Comparison of ENCODE assay signal across 10 mouse cellular contexts in the genomic region with DNA sequence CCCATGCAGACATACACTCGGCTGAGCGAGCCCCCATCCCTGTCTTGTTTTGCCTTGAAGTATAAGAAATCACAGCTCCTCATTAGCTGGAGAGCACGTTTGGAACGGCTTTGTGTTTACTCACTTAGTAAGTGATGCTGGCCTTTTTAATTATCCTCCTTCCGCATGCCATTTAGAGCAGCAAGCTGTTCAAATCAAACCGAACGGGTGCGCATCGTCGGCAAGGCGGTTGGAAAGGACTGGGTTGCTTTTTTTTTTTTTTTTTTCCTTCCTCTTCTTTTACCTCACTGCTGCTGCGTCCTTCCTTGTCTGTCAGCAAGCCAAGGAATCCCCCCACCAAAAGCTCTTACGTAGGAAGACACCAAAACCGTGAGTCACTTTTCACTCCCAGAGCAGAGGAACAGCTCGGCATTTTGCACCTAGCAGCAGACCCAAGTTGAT.
A peak's percentile ranks its signal among the peaks of the same experiment; 100 is the strongest.
DNase-seq lines count a peak whose midpoint lies in the region; ATAC-seq and TF ChIP-seq lines count a peak whose summit lies in the region.
"Had no signal": no experiment of that assay in that cellular context is flagged by ENCODE, and none has a peak within 500 bp of the region (broad histone marks: within the 10 kb centered on the region; RNA-seq: fewer than 3 reads in every experiment).

No protein-coding gene starts in this region.

- 87% methylated on average over 15 of the region's 15 CpGs for WGBS in neural tube, embryonic 11.5 days
- WGBS in hindbrain, embryonic 14.5 days: 33% methylated on average over 15 of the region's 15 CpGs
- WGBS in midbrain, postnatal 0 days: 31% methylated on average over 15 of the region's 15 CpGs

- no peak overlapping the region for H3K4me2 ChIP-seq in neural tube, embryonic 11.5 days (ENCODE audit: low read depth)
- peak overlapping the region; percentile 56 for H3K4me2 ChIP-seq in hindbrain, embryonic 14.5 days (replicated peaks)
- H3K4me2 ChIP-seq in midbrain, postnatal 0 days (ENCODE audit: low read depth, low read length, poor library complexity, severe bottlenecking): peak overlapping the region; percentile 59
- H3K4me2 ChIP-seq: liver, embryonic 13.5 days had no signal

- no peak for ATAC-seq in neural tube, embryonic 11.5 days (ENCODE audit: insufficient read depth, low FRiP score, low TSS enrichment)
- ATAC-seq in hindbrain, embryonic 14.5 days (ENCODE audit: low FRiP score): no peak
- ATAC-seq in midbrain, postnatal 0 days (ENCODE audit: low FRiP score): no peak

- no peak for DNase-seq in neural tube, embryonic 11.5 days (ENCODE audit: low spot score)
- no peak for DNase-seq in neural tube, embryonic 10.5 days (ENCODE audit: extremely low spot score, low spot score)
- peak; percentile 65 for DNase-seq in hindbrain, embryonic 14.5 days (ENCODE audit: low spot score)
- DNase-seq in midbrain, postnatal 0 days (ENCODE audit: low spot score): peak; percentile 59
- DNase-seq in testis, postnatal 14 days (ENCODE audit: low spot score): no peak
- DNase-seq in urinary bladder, postnatal 25 days (ENCODE audit: low spot score): no peak
- no peak for DNase-seq in gastrocnemius, postnatal 10 days
- no peak for DNase-seq in kidney, postnatal 25 days
- DNase-seq: kidney, postnatal 36 days; liver, embryonic 13.5 days had no signal

- H3K9ac ChIP-seq in neural tube, embryonic 11.5 days (ENCODE audit: low read length): no peak overlapping the region
- H3K9ac ChIP-seq in hindbrain, embryonic 14.5 days: peak overlapping the region; percentile 60
- H3K9ac ChIP-seq in midbrain, postnatal 0 days (replicated peaks; ENCODE audit: low read length, poor library complexity, severe bottlenecking): peak overlapping the region; percentile 40
- H3K9ac ChIP-seq: liver, embryonic 13.5 days had no signal

- no peaks in the 10 kb centered on the region for H3K36me3 ChIP-seq in neural tube, embryonic 11.5 days (ENCODE audit: control insufficient read depth, insufficient read depth, low read length)
- H3K36me3 ChIP-seq in hindbrain, embryonic 14.5 days (replicated peaks; ENCODE audit: control insufficient read depth, insufficient read depth): no peaks in the 10 kb centered on the region
- H3K36me3 ChIP-seq in midbrain, postnatal 0 days (ENCODE audit: insufficient read depth, low read length): no peaks in the 10 kb centered on the region
- H3K36me3 ChIP-seq: liver, embryonic 13.5 days had no signal

- no peaks in the 10 kb centered on the region for H3K9me3 ChIP-seq in neural tube, embryonic 11.5 days (ENCODE audit: control insufficient read depth, low read length)
- H3K9me3 ChIP-seq in hindbrain, embryonic 14.5 days (ENCODE audit: control insufficient read depth, low read length): no peaks in the 10 kb centered on the region
- H3K9me3 ChIP-seq in midbrain, postnatal 0 days (ENCODE audit: low read length): no peaks in the 10 kb centered on the region
- H3K9me3 ChIP-seq: liver, embryonic 13.5 days had no signal

- H3K4me1 ChIP-seq in neural tube, embryonic 11.5 days (ENCODE audit: control insufficient read depth, insufficient read depth, low read length): no peaks in the 10 kb centered on the region
- H3K4me1 ChIP-seq in hindbrain, embryonic 14.5 days (replicated peaks; ENCODE audit: control insufficient read depth, insufficient read depth, low read length): peaks cover 31% of the 10 kb centered on the region; the same call in 1 of the 2 replicates
- 0 out of 2 replicates have a peak, but pooled peaks cover 3% of the 10 kb centered on the region for H3K4me1 ChIP-seq in midbrain, postnatal 0 days (ENCODE audit: insufficient read depth, low read length)
- H3K4me1 ChIP-seq: liver, embryonic 13.5 days had no signal

- no peak overlapping the region for H3K4me3 ChIP-seq in neural tube, embryonic 11.5 days (ENCODE audit: low read depth, low read length)
- peak overlapping the region; percentile 32 for H3K4me3 ChIP-seq in hindbrain, embryonic 14.5 days (replicated peaks; ENCODE audit: low read length)
- H3K4me3 ChIP-seq in midbrain, postnatal 0 days (ENCODE audit: low read depth, low read length): peak overlapping the region; percentile 39
- H3K4me3 ChIP-seq: liver, embryonic 13.5 days had no signal

- TF ChIP-seq CTCF in midbrain, postnatal 0 days (IDR thresholded peaks at IDR 0.05): no peak

- 0 out of 2 replicates have a peak overlapping the region, but pooled peaks have one; percentile 20 for H3K27ac ChIP-seq in neural tube, embryonic 11.5 days (ENCODE audit: low read depth, low read length)
- peak overlapping the region; percentile 88 for H3K27ac ChIP-seq in hindbrain, embryonic 14.5 days
- peak overlapping the region; percentile 81 for H3K27ac ChIP-seq in midbrain, postnatal 0 days (ENCODE audit: low read depth, low read length)
- H3K27ac ChIP-seq: liver, embryonic 13.5 days had no signal

- H3K27me3 ChIP-seq in neural tube, embryonic 11.5 days (ENCODE audit: control insufficient read depth, insufficient read depth, low read length): no peaks in the 10 kb centered on the region
- no peaks in the 10 kb centered on the region; the same call in 1 of the 2 replicates for H3K27me3 ChIP-seq in hindbrain, embryonic 14.5 days (ENCODE audit: control insufficient read depth, insufficient read depth, low read length)
- no peaks in the 10 kb centered on the region for H3K27me3 ChIP-seq in midbrain, postnatal 0 days (ENCODE audit: insufficient read depth, low read length)
- H3K27me3 ChIP-seq: liver, embryonic 13.5 days had no signal

Comparison
In these comparisons a context has a peak if more than half of its experiments do, and no peak if none do; other contexts are left out.
1. DNase-seq: peak in hindbrain, embryonic 14.5 days (single experiment) and midbrain, postnatal 0 days (single experiment); none in neural tube, embryonic 11.5 days (single experiment), neural tube, embryonic 10.5 days (single experiment), testis, postnatal 14 days (single experiment), urinary bladder, postnatal 25 days (single experiment), gastrocnemius, postnatal 10 days (single experiment) and kidney, postnatal 25 days (0 of 2).
2. H3K27ac ChIP-seq: peak in every context shown above with its lines; median percentile 88 in hindbrain, embryonic 14.5 days; 81 in midbrain, postnatal 0 days; 20 in neural tube, embryonic 11.5 days.